Mouse (Mus musculus) CH12.LX (cell line): ENCODE results near the gene Qrich1. TPM values are rescaled to one million over a fixed set of nuclear protein-coding genes. Genes with fewer than 3 reads are reported as not detected.
A peak's percentile ranks its signal among the peaks of the same experiment; 100 is the strongest.

ENCODE experiments used
- DNase-seq: peaks from one replicate; pipeline ENCODE4 v3.0.0-alpha.2; 2013; ENCODE audit errors: extremely low read depth
- H3K27ac ChIP-seq: 2 replicates; pipeline ENCODE4 v1.5.1; 2012; ENCODE audit warnings: low read depth, mild to moderate bottlenecking, control low read depth, moderate library complexity; ENCODE audit not compliant: insufficient read depth
- H3K27me3 ChIP-seq: replicated peaks from 2 replicates; pipeline ENCODE3; 2012; ENCODE audit warnings: inconsistent platforms
- H3K36me3 ChIP-seq, 2 experiments: replicated peaks in 1 of 2; 2 replicates each; pipeline versions ENCODE3 to v1.6.1; 2012; ENCODE audit warnings: inconsistent platforms in 1 of 2, low read length in 1 of 2, mild to moderate bottlenecking in 1 of 2, mixed read lengths in 1 of 2, moderate library complexity in 1 of 2; ENCODE audit not compliant: control insufficient read depth in 1 of 2, insufficient read depth in 1 of 2
- H3K4me1 ChIP-seq, 2 experiments: 2 replicates each; pipeline ENCODE4 v1.6.1; 2012; ENCODE audit warnings: inconsistent platforms in 1 of 2, moderate library complexity in 1 of 2; ENCODE audit not compliant: insufficient read depth in 2 of 2, control insufficient read depth in 1 of 2
- H3K4me2 ChIP-seq: 2 replicates; pipeline ENCODE4 v1.6.1; 2012; ENCODE audit warnings: low read depth, mild to moderate bottlenecking, control low read depth; ENCODE audit not compliant: poor library complexity, insufficient read depth, severe bottlenecking
- H3K4me3 ChIP-seq, 3 experiments: fragments of 150-350 bp in 1 of 3; sonication (generic) in 1 of 3; replicated peaks in 1 of 3; 2 replicates each; pipeline versions ENCODE3 to v1.5.1; 2011 to 2012; ENCODE audit warnings: low read depth in 2 of 3, low read length in 2 of 3, mild to moderate bottlenecking in 2 of 3, moderate library complexity in 2 of 3, control low read depth in 1 of 3, improper control_type of control experiment in 1 of 3, inconsistent platforms in 1 of 3, mixed read lengths in 1 of 3; ENCODE audit not compliant: poor library complexity in 1 of 3
- H3K79me2 ChIP-seq: replicated peaks from 2 replicates; pipeline ENCODE4 v1.6.1; 2012; ENCODE audit warnings: mild to moderate bottlenecking, moderate library complexity; ENCODE audit not compliant: control insufficient read depth, poor library complexity, insufficient read depth, severe bottlenecking; ENCODE audit errors: extremely low read depth
- H3K9ac ChIP-seq: 2 replicates; pipeline ENCODE4 v1.6.1; 2012; ENCODE audit warnings: low read depth, mild to moderate bottlenecking, control low read depth, moderate library complexity; ENCODE audit not compliant: insufficient read depth
- H3K9me3 ChIP-seq: replicated peaks from 2 replicates; pipeline ENCODE3; 2012; ENCODE audit warnings: low read length, inconsistent platforms, mixed read lengths
- BHLHE40 ChIP-seq: IDR thresholded peaks from 2 replicates; pipeline ENCODE4 v1.6.1; 2011; ENCODE audit warnings: mild to moderate bottlenecking, low read depth, low read length, improper control_type of control experiment
- CHD2 ChIP-seq: IDR thresholded peaks from 2 replicates; pipeline ENCODE4 v1.6.1; 2011; ENCODE audit warnings: low read length, improper control_type of control experiment
- EP300 ChIP-seq: IDR thresholded peaks from 2 replicates; pipeline ENCODE4 v1.6.1; 2011; ENCODE audit warnings: low read length, improper control_type of control experiment
- ETS1 ChIP-seq: conservative IDR thresholded peaks from 2 replicates; pipeline ENCODE4 v1.6.1; 2012; ENCODE audit warnings: low read depth, mild to moderate bottlenecking, inconsistent platforms, low read length, improper control_type of control experiment, moderate library complexity
- GABPA ChIP-seq: IDR thresholded peaks from 2 replicates; pipeline ENCODE4 v1.6.1; 2012; ENCODE audit warnings: low read depth, low read length, improper control_type of control experiment, inconsistent platforms; ENCODE audit not compliant: insufficient replicate concordance
- IRF4 ChIP-seq: IDR thresholded peaks from 2 replicates; pipeline ENCODE4 v1.6.1; 2014; ENCODE audit warnings: low read depth, mild to moderate bottlenecking, inconsistent platforms, low read length, improper control_type of control experiment
- JUN ChIP-seq: IDR thresholded peaks from 2 replicates; pipeline ENCODE4 v1.6.1; 2011; ENCODE audit warnings: low read depth, mild to moderate bottlenecking, low read length, improper control_type of control experiment, moderate library complexity; ENCODE audit not compliant: insufficient read depth
- JUND ChIP-seq: conservative IDR thresholded peaks from 2 replicates; pipeline ENCODE4 v1.6.1; 2011; ENCODE audit warnings: low read depth, low read length, improper control_type of control experiment
- KAT2A ChIP-seq: IDR thresholded peaks from 2 replicates; pipeline ENCODE4 v1.6.1; 2012; ENCODE audit warnings: low read length, improper control_type of control experiment, inconsistent platforms; ENCODE audit not compliant: insufficient replicate concordance
- MAFK ChIP-seq: IDR thresholded peaks from 2 replicates; pipeline ENCODE4 v1.6.1; 2011; ENCODE audit warnings: low read length, improper control_type of control experiment; ENCODE audit not compliant: insufficient replicate concordance
- MAX ChIP-seq: IDR thresholded peaks from 2 replicates; pipeline ENCODE4 v1.6.1; 2011; ENCODE audit warnings: low read length, improper control_type of control experiment
- MYC ChIP-seq: IDR thresholded peaks from 2 replicates; pipeline ENCODE4 v1.6.1; 2011; ENCODE audit warnings: low read depth, mild to moderate bottlenecking, improper control_type of control experiment, low read length
- SIN3A ChIP-seq: IDR thresholded peaks from 2 replicates; pipeline ENCODE4 v1.6.1; 2012; ENCODE audit warnings: low read length, improper control_type of control experiment, inconsistent platforms
- UBTF ChIP-seq: IDR thresholded peaks from 2 replicates; pipeline ENCODE4 v1.6.1; 2012; ENCODE audit warnings: low read depth, mild to moderate bottlenecking, inconsistent platforms, low read length, improper control_type of control experiment, moderate library complexity
- USF2 ChIP-seq: conservative IDR thresholded peaks from 2 replicates; pipeline ENCODE4 v1.6.1; 2011; ENCODE audit warnings: low read depth, low read length, improper control_type of control experiment
- ZC3H11A ChIP-seq: IDR thresholded peaks from 2 replicates; pipeline ENCODE4 v1.6.1; 2012; ENCODE audit warnings: low read depth, mild to moderate bottlenecking, inconsistent platforms, low read length, improper control_type of control experiment
- ZMIZ1 ChIP-seq: IDR thresholded peaks from 2 replicates; pipeline ENCODE4 v1.6.1; 2012; ENCODE audit warnings: low read depth, mild to moderate bottlenecking, inconsistent platforms, low read length, improper control_type of control experiment
- dilution Hi-C: fragments of 300-500 bp; cut with MboI; formaldehyde crosslinking; loops from 2 replicates; pipeline ENCODE4 v1.14.3; 2020; ENCODE audit warnings: low sequenced_read_pairs; ENCODE audit not compliant: extremely low pct_unique_long_range_greater_than_20kb, extremely low pct_ligation_motif_present
- in situ Hi-C: fragments of 300-500 bp; cut with MboI; formaldehyde crosslinking; loops from 3 replicates; pipeline ENCODE4 v1.14.3; 2019; ENCODE audit warnings: low sequenced_read_pairs, low pct_ligation_motif_present, low pct_unique_long_range_greater_than_20kb, mixed read lengths
- polyA plus RNA-seq: library from polyadenylated mRNA; unstranded; fragments of >175 nt; gene quantifications from 2 replicates; pipeline ENCODE4 v1.2.1, GENCODE M21; 2012; ENCODE audit warnings: low read depth; ENCODE audit not compliant: insufficient read length
- total RNA-seq, 2 experiments: library from RNA; depleted of rRNA; stranded (reverse); fragments of 300-350 nt in 1 of 2; fragments of >200 nt in 1 of 2; gene quantifications; 2 replicates each; pipeline ENCODE4 v1.2.3; 2012 to 2014

Gene Qrich1
- total and polyA plus RNA-seq, 3 experiments, result 72.1 to 117 (median 104) TPM

- DNase-seq, result no peak
- dilution Hi-C loops (no loop called here), in situ Hi-C loops (no loop called here)
- H3K27me3 ChIP-seq, result no peaks in the 10 kb centered on the region
- H3K4me1 ChIP-seq, result peaks cover 4 to 46% of the 10 kb centered on the region in 2 experiments; a peak in 3 of 4 replicates
- peaks cover 81% of the 10 kb centered on the region for H3K79me2 ChIP-seq
- peak overlapping the region; percentile 21 for H3K4me2 ChIP-seq
- H3K4me3 ChIP-seq, result no peak overlapping the region
- no peak for TF ChIP-seq GABPA
- TF ChIP-seq JUND, result peak; percentile 42; the same call in 1 of the 2 replicates
- TF ChIP-seq MAFK, result no peak
- TF ChIP-seq BHLHE40, result no peak
- TF ChIP-seq EP300, result no peak
- TF ChIP-seq JUN, result peak; percentile 18; the same call in 1 of the 2 replicates
- TF ChIP-seq KAT2A, result no peak
- TF ChIP-seq IRF4, result no peak
- TF ChIP-seq MAX, result no peak
- TF ChIP-seq USF2, result no peak
- no peak for TF ChIP-seq MYC
- H3K9ac ChIP-seq, result no peak overlapping the region
- H3K36me3 ChIP-seq, result peaks cover 12 to 47% of the 10 kb centered on the region in 2 experiments
- no peak overlapping the region for H3K27ac ChIP-seq
- no peaks in the 10 kb centered on the region for H3K9me3 ChIP-seq
These were observed 5.0 kb downstream of the Qrich1 start for GRCm38 (mm10) chr9:108521604-108522003.

GRCm38 (mm10) chr9:108523341-108523740 lies 6.7 kb downstream of the Qrich1 start:
- Histone ChIP-seq H3K4me2 (no peak overlapping the region), H3K4me3 (no peak overlapping the region), H3K27ac (no peak overlapping the region), H3K9ac (no peak overlapping the region), H3K9me3 (no peaks in the 10 kb centered on the region), H3K4me1 (peaks cover 4 to 52% of the 10 kb centered on the region in 2 experiments; a peak in 3 of 4 replicates), H3K79me2 (peaks cover 88% of the 10 kb centered on the region), H3K27me3 (no peaks in the 10 kb centered on the region), H3K36me3 (peaks cover 21 to 62% of the 10 kb centered on the region in 2 experiments)
- in situ Hi-C loops (no loop called here), dilution Hi-C loops (no loop called here)
- TF ChIP-seq CHD2, result no peak
- TF ChIP-seq KAT2A, result no peak
- no peak for TF ChIP-seq MAFK
- no peak for TF ChIP-seq ZMIZ1
- no peak for TF ChIP-seq UBTF
- TF ChIP-seq SIN3A, result no peak
- no peak for TF ChIP-seq JUND
- no peak for TF ChIP-seq ETS1
- no peak for TF ChIP-seq ZC3H11A
- DNase-seq, result no peak
